Mouse (Mus musculus): ENCODE results near the gene Ssr2. TPM values are rescaled to one million over a fixed set of nuclear protein-coding genes. Genes with fewer than 3 reads are reported as not detected.

The Ssr2 gene
- polyA plus RNA-seq, 1 experiment from 2014 or later = 184 TPM

DNA sequence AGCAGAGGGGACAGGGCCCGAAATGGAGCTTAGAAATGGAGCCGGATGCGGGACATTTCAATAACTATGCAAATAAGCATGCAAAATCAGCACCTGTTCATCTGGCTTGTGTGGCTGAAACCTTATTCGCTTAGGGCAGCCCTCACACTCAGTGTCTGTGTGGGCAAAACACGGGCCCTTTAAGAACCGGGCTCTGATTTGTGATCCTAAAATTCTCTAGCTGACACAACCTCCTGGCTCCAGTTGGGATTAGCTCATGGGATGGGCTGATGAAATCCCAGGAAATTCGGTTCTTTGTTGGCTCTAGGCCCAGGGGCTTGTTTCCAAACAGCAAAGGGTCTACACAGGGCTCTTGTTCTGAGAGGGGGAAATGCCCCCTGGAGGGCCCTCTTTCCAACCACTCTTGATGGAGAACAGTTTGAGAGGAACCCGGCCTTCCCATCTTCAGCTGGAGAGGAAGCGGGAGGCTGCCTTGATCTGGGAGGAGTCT, 40.3 kb downstream of the Ssr2 start:
- Histone ChIP-seq H3K27ac (replicated peaks; ENCODE audit: low read depth, low read length) (no peak overlapping the region), H3K4me1 (ENCODE audit: control insufficient read depth, insufficient read depth, low read length) (no peaks in the 10 kb centered on the region), H3K36me3 (replicated peaks; ENCODE audit: control insufficient read depth, insufficient read depth, low read depth, low read length) (no peaks in the 10 kb centered on the region), H3K9ac (replicated peaks; ENCODE audit: low read length) (peak overlapping the region; percentile 1; the same call in 1 of the 2 replicates), H3K4me3 (ENCODE audit: low read depth, low read length) (peak overlapping the region; percentile 2; the same call in 1 of the 2 replicates), H3K27me3 (ENCODE audit: control insufficient read depth, insufficient read depth, low read length) (no peaks in the 10 kb centered on the region), H3K4me2 (ENCODE audit: low read depth, low read length) (peak overlapping the region; percentile 10; the same call in 1 of the 2 replicates), H3K9me3 (replicated peaks; ENCODE audit: control insufficient read depth, low read length) (no peaks in the 10 kb centered on the region)
- no peak for DNase-seq (ENCODE audit: low spot score)
- ATAC-seq (replicated peaks; ENCODE audit: insufficient number of reproducible peaks, low FRiP score, low TSS enrichment, low read depth) = no peak
- 47% methylated on average over 9 of the region's 9 CpGs for WGBS

DNA sequence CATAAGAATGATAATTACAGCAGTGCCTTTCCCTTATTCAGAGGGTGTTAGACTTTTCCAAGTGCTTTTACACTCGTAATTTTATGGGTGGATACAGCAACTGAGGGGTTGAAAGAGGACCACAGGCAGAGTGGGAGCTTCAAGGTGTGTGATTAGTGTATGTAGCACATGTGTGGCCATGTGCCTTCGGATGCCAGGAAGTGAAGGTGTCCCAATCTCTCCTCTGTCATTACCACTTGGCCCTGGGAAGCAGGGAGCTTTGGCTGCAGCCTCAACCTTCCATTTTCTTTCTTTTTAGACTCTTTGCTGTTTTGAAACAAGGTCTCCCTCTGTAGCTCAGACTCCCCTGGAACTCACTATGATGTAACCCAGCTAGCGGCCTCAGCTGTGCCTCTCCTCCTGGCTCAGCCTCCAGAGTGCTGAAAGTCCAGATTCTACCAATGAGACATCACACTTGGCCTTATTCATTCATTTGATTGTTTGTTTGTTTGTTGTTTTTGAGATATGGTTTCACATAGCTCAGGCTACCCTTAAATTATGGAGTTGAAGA, 41.4 kb downstream of the Ssr2 start:
- Histone ChIP-seq H3K4me1 (ENCODE audit: control insufficient read depth, insufficient read depth, low read length) (no peaks in the 10 kb centered on the region), H3K36me3 (replicated peaks; ENCODE audit: control insufficient read depth, insufficient read depth, low read depth, low read length) (no peaks in the 10 kb centered on the region), H3K9me3 (replicated peaks; ENCODE audit: control insufficient read depth, low read length) (no peaks in the 10 kb centered on the region), H3K4me2 (ENCODE audit: low read depth, low read length) (no peak overlapping the region), H3K4me3 (ENCODE audit: low read depth, low read length) (no peak overlapping the region), H3K27ac (replicated peaks; ENCODE audit: low read depth, low read length) (no peak overlapping the region), H3K9ac (replicated peaks; ENCODE audit: low read length) (no peak overlapping the region), H3K27me3 (ENCODE audit: control insufficient read depth, insufficient read depth, low read length) (no peaks in the 10 kb centered on the region)
- DNase-seq (ENCODE audit: low spot score) (no peak), ATAC-seq (replicated peaks; ENCODE audit: insufficient number of reproducible peaks, low FRiP score, low TSS enrichment, low read depth) (no peak)
- 76% methylated on average over 3 of the region's 3 CpGs for WGBS

DNA sequence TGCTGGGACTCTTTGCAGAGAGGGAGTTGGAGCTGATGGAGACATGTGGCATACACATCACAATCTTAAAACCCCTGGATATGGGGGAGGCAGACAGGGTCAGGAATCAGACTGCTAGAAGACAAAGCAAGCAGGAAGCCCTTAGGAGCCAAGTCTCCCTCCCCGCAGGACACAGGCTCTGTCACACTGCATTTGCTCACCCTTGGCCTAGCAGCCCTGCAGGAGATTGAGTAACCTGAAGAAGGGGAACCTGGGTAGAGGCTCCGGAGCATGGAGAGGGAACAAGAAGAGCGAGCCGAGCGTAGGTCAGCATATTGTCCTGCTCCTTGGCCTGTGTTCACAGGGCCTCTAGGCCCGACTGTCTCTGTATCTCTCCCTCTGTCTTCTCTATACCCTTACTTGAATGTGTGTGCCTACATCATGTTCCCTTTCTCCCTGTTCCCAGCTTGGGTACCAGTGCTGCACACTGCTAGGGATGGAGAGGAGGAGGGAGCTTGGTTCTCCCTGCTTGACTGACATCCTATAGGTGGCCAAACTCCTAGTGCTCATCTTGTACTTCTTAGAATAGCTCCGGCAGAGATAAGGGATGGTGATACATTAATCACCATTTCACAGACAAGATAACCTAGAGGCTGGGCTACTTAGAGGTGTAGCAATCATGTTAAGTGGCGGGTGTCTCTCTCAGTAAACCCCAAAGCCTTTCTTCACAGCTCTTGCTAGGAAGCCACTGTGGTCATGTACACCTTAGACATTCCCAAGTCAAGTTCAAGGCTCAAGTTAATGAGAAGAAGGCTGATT, 42.6 kb downstream of the Ssr2 start:
- Histone ChIP-seq H3K4me1 (ENCODE audit: control insufficient read depth, insufficient read depth, low read length) (no peaks in the 10 kb centered on the region), H3K9me3 (replicated peaks; ENCODE audit: control insufficient read depth, low read length) (no peaks in the 10 kb centered on the region), H3K27ac (replicated peaks; ENCODE audit: low read depth, low read length) (no peak overlapping the region), H3K4me2 (ENCODE audit: low read depth, low read length) (no peak overlapping the region), H3K36me3 (replicated peaks; ENCODE audit: control insufficient read depth, insufficient read depth, low read depth, low read length) (no peaks in the 10 kb centered on the region), H3K9ac (replicated peaks; ENCODE audit: low read length) (no peak overlapping the region), H3K4me3 (ENCODE audit: low read depth, low read length) (no peak overlapping the region), H3K27me3 (ENCODE audit: control insufficient read depth, insufficient read depth, low read length) (no peaks in the 10 kb centered on the region)
- WGBS = 78% methylated on average over 8 of the region's 8 CpGs
- ATAC-seq (replicated peaks; ENCODE audit: insufficient number of reproducible peaks, low FRiP score, low TSS enrichment, low read depth) (no peak), DNase-seq (ENCODE audit: low spot score) (no peak)

DNA sequence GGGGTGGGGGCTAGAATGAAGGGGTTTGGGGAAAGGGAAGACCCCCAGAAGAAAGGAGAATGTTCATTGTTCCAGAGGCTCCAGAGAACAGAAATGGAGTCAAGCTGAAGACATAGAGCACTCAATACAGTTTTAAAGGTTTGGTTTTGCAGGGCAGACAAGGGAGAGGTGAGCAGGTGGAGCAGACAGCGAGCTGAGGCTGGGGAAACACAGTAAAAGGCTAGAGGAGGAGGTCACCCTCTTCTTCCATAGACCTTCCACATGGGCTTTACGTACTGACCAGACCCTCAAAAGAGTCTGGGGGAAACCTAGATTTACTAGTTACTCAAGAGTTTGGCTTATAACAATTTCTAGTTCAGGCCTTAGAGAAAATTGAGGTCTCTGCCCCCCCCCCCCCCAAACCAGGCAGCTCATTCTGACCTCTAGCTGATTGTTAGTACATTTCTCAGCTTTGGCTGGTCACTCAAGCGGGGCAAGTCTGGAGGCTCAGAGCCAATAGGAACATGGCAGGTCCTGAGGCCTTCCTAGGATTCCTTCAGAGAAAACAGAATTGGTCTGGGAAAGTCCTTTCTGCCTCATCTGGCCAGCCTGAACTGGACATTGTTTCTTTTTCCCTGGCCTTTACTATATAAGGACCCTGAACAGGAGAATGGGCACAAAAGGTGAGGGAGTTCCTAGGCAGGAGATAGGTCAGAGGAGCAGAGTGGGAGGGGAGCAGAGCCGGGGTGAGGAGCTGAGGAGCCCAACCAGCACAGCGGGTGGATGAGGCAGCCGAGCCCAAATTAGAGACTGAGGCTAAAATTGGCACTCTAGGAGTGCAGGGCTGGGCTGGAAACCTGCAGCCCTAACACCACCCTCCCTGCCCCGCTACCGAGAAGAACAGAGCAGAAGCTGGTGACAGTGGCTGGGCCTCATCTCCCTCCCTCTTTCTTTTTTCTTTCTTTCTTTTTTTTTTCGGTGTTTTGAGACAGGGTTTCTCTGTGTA, 43.7 kb downstream of the Ssr2 start:
- Histone ChIP-seq H3K4me3 (ENCODE audit: low read depth, low read length) (no peak overlapping the region), H3K9ac (replicated peaks; ENCODE audit: low read length) (no peak overlapping the region), H3K36me3 (replicated peaks; ENCODE audit: control insufficient read depth, insufficient read depth, low read depth, low read length) (no peaks in the 10 kb centered on the region), H3K4me1 (ENCODE audit: control insufficient read depth, insufficient read depth, low read length) (peaks cover 5% of the 10 kb centered on the region; the same call in 1 of the 2 replicates), H3K27ac (replicated peaks; ENCODE audit: low read depth, low read length) (no peak overlapping the region), H3K27me3 (ENCODE audit: control insufficient read depth, insufficient read depth, low read length) (no peaks in the 10 kb centered on the region), H3K4me2 (ENCODE audit: low read depth, low read length) (no peak overlapping the region), H3K9me3 (replicated peaks; ENCODE audit: control insufficient read depth, low read length) (no peaks in the 10 kb centered on the region)
- DNase-seq (ENCODE audit: low spot score) (no peak), ATAC-seq (replicated peaks; ENCODE audit: insufficient number of reproducible peaks, low FRiP score, low TSS enrichment, low read depth) (no peak)
- 38% methylated on average over 9 of the region's 9 CpGs for WGBS

DNA sequence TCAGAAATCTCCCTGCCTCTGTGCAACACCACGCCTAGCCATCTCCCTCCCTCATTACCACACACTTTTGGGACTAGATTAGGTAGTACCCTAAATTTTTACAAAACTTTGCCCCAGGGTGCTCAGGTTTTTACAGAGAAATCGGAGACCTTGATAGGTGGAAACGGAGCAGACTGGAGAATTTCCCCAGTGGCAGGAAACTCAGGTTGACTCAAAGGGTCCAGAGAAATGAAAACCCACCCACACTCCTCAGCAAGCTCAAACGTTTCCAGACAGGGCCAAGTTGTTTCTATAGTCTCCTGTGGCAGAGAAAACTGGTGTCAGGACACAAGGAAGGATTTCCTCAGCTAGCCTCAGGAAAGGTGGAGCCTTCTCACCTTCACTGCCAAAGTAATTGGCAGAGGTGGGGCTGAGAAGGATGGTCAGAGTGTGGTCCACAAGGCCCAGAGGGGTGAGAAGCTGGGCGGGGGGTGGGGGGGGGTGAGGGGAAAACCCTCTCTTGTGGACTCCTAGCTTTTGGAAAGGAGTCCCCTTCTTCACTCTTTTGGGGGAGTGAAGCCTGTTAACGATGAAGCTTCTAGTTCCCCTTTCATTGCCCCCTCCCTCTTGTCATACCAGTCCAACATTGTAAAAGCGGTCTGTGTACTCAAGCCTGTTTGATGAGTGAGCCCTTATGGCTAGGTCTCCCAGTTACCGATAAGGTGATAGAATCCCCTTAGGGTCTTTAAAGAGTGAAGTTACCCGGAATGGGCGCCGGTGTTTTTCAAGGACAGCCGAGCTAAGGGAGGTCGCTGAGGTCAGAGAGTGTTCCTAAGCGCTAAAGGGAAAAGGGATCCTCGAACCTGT, 44.7 kb downstream of the Ssr2 start:
- peaks cover 5% of the 10 kb centered on the region; the same call in 1 of the 2 replicates for H3K4me1 ChIP-seq (ENCODE audit: control insufficient read depth, insufficient read depth, low read length)
- peak overlapping the region; percentile 96 for H3K4me3 ChIP-seq (ENCODE audit: low read depth, low read length)
- H3K36me3 ChIP-seq (replicated peaks; ENCODE audit: control insufficient read depth, insufficient read depth, low read depth, low read length) = no peaks in the 10 kb centered on the region
- no peaks in the 10 kb centered on the region for H3K27me3 ChIP-seq (ENCODE audit: control insufficient read depth, insufficient read depth, low read length)
- ATAC-seq (replicated peaks; ENCODE audit: insufficient number of reproducible peaks, low FRiP score, low TSS enrichment, low read depth) = 0 out of 2 replicates have a peak, but pooled peaks have one; percentile 1
- no peaks in the 10 kb centered on the region for H3K9me3 ChIP-seq (replicated peaks; ENCODE audit: control insufficient read depth, low read length)
- no peak for DNase-seq (ENCODE audit: low spot score)
- H3K4me2 ChIP-seq (ENCODE audit: low read depth, low read length) = peak overlapping the region; percentile 92
- WGBS = 9% methylated on average over 15 of the region's 15 CpGs
- peak overlapping the region; percentile 91; the same call in 1 of the 2 replicates for H3K27ac ChIP-seq (replicated peaks; ENCODE audit: low read depth, low read length)
- H3K9ac ChIP-seq (replicated peaks; ENCODE audit: low read length) = peak overlapping the region; percentile 99

- Histone ChIP-seq H3K36me3 (replicated peaks; ENCODE audit: control insufficient read depth, insufficient read depth, low read depth, low read length) (no peaks in the 10 kb centered on the region; the same call in 1 of the 2 replicates), H3K4me2 (ENCODE audit: low read depth, low read length) (peak overlapping the region; percentile 92), H3K27me3 (ENCODE audit: control insufficient read depth, insufficient read depth, low read length) (no peaks in the 10 kb centered on the region), H3K27ac (replicated peaks; ENCODE audit: low read depth, low read length) (peak overlapping the region; percentile 91), H3K9ac (replicated peaks; ENCODE audit: low read length) (peak overlapping the region; percentile 99), H3K4me1 (ENCODE audit: control insufficient read depth, insufficient read depth, low read length) (peaks cover 5% of the 10 kb centered on the region; the same call in 1 of the 2 replicates), H3K9me3 (replicated peaks; ENCODE audit: control insufficient read depth, low read length) (no peaks in the 10 kb centered on the region), H3K4me3 (ENCODE audit: low read depth, low read length) (peak overlapping the region; percentile 96)
- ATAC-seq (replicated peaks; ENCODE audit: insufficient number of reproducible peaks, low FRiP score, low TSS enrichment, low read depth) (peak; percentile 81), DNase-seq (ENCODE audit: low spot score) (peak; percentile 85)
- WGBS = under 1% methylated on average over 56 of the region's 64 CpGs
These were observed 45.4 kb downstream of the Ssr2 start for GRCm38 (mm10) chr3:88620992-88621536.
